Mouse (Mus musculus) CD4-positive helper T cell, adult 2 months (primary cell): ENCODE data around the gene Lrch1.
A peak's percentile ranks its signal among the peaks of the same experiment; 100 is the strongest.

Experiments
- DNase-seq: peaks from one replicate; pipeline ENCODE4 v3.0.0-alpha.2; 2012; ENCODE audit warnings: low read depth, missing footprints, low spot score

Lrch1 gene

GRCm38 (mm10) chr14:74946751-74947375 is 813 bp downstream of the Lrch1 start:
- DNase-seq: peak; percentile 90

- DNase-seq: no peak
Measured at GRCm38 (mm10) chr14:74946321-74946750, 1.3 kb downstream of the Lrch1 start.

- DNase-seq: no peak
Measured at GRCm38 (mm10) chr14:74945266-74946215, 2.1 kb downstream of the Lrch1 start.

- DNase-seq: peak; percentile 28
Measured at GRCm38 (mm10) chr14:74944128-74944755, 3.4 kb downstream of the Lrch1 start.

GRCm38 (mm10) chr14:74943581-74944117 is 4.0 kb downstream of the Lrch1 start:
- DNase-seq: peak; percentile 40

- peak; percentile 42 for DNase-seq
Measured at GRCm38 (mm10) chr14:74943024-74943423, 4.7 kb downstream of the Lrch1 start.

GRCm38 (mm10) chr14:74941591-74941990 is 6.1 kb downstream of the Lrch1 start:
- no peak for DNase-seq

GRCm38 (mm10) chr14:74940741-74941140 is 6.9 kb downstream of the Lrch1 start:
- peak; percentile 44 for DNase-seq

GRCm38 (mm10) chr14:74939355-74939754 is 8.3 kb downstream of the Lrch1 start:
- no peak for DNase-seq

GRCm38 (mm10) chr14:74938896-74939295 is 8.8 kb downstream of the Lrch1 start:
- DNase-seq: no peak

- no peak for DNase-seq
Measured at GRCm38 (mm10) chr14:74936557-74937261, 11.0 kb downstream of the Lrch1 start.

GRCm38 (mm10) chr14:74935111-74935510 is 12.6 kb downstream of the Lrch1 start:
- no peak for DNase-seq

GRCm38 (mm10) chr14:74933960-74934710 is 13.5 kb downstream of the Lrch1 start:
- no peak for DNase-seq

GRCm38 (mm10) chr14:74929739-74930138 is 17.9 kb downstream of the Lrch1 start:
- DNase-seq: no peak

- no peak for DNase-seq
Measured at GRCm38 (mm10) chr14:74928809-74929432, 18.8 kb downstream of the Lrch1 start.

GRCm38 (mm10) chr14:74926899-74927571 is 20.6 kb downstream of the Lrch1 start:
- DNase-seq: no peak

- DNase-seq: no peak
Measured at GRCm38 (mm10) chr14:74925951-74926517, 21.6 kb downstream of the Lrch1 start.

- DNase-seq: no peak
Measured at GRCm38 (mm10) chr14:74924521-74924920, 23.2 kb downstream of the Lrch1 start.

GRCm38 (mm10) chr14:74924031-74924430 is 23.6 kb downstream of the Lrch1 start:
- DNase-seq: no peak
